Mouse (Mus musculus) forebrain, embryonic 11.5 days (tissue): ENCODE measurements at regions not wholly inside any gene's neighbourhood (a gene's known extent, or its start where the extent isn't known, plus 50 kb on each side); places are given as distances from the start of the nearest gene placed in this dataset.

Source experiments
- ATAC-seq: fragments of 200-750 bp; cut with Nextera tagmentation; replicated peaks from 2 replicates; pipeline ENCODE4 v1.8.0; 2017; ENCODE audit warnings: moderate TSS enrichment; ENCODE audit not compliant: low FRiP score
- DNase-seq: peaks from one replicate; pipeline ENCODE4 v3.0.0-alpha.2; 2017; ENCODE audit warnings: low spot score
- H3K27ac ChIP-seq: fragments of 300-500 bp; sonication (generic); 2 replicates; pipeline ENCODE4 v1.5.1; 2014; ENCODE audit warnings: low read depth, low read length
- H3K27me3 ChIP-seq: fragments of 300-500 bp; sonication (generic); 2 replicates; pipeline ENCODE4 v1.6.1; 2014; ENCODE audit warnings: mild to moderate bottlenecking, low read length, mixed read lengths; ENCODE audit not compliant: control insufficient read depth, insufficient read depth
- H3K36me3 ChIP-seq: fragments of 300-500 bp; sonication (generic); 2 replicates; pipeline ENCODE4 v1.6.1; 2014; ENCODE audit warnings: mild to moderate bottlenecking, low read length, moderate library complexity, mixed read lengths; ENCODE audit not compliant: control insufficient read depth, insufficient read depth
- H3K4me1 ChIP-seq: fragments of 300-500 bp; sonication (generic); replicated peaks from 2 replicates; pipeline ENCODE4 v1.6.1; 2014; ENCODE audit warnings: low read length, mixed read lengths; ENCODE audit not compliant: control insufficient read depth, insufficient read depth
- H3K4me2 ChIP-seq: fragments of 300-500 bp; sonication (generic); 2 replicates; pipeline ENCODE4 v1.6.1; 2014; ENCODE audit warnings: low read depth, mild to moderate bottlenecking, low read length, moderate library complexity, mixed read lengths; ENCODE audit not compliant: severe bottlenecking
- H3K4me3 ChIP-seq: fragments of 300-500 bp; sonication (generic); 2 replicates; pipeline ENCODE4 v1.5.1; 2014; ENCODE audit warnings: low read depth, low read length
- H3K9ac ChIP-seq: fragments of 300-500 bp; sonication (generic); 2 replicates; pipeline ENCODE4 v1.6.1; 2014; ENCODE audit warnings: low read length
- H3K9me3 ChIP-seq: fragments of 300-500 bp; sonication (generic); 2 replicates; pipeline ENCODE4 v1.6.1; 2016; ENCODE audit warnings: low read length, mixed read lengths; ENCODE audit not compliant: control insufficient read depth
- WGBS: fragments of 180-500 bp; shearing (Covaris S2); extraction: QIAGEN DNeasy Blood & Tissue Kit; methylation state at CpG from one replicate; pipeline ENCODE4 v1.1.7; 2014; 5-methylcytosine and 5-hydroxymethylcytosine counted together

- ATAC-seq (no peak), DNase-seq (no peak)
- Histone ChIP-seq H3K27ac (no peak overlapping the region), H3K27me3 (no peaks in the 10 kb centered on the region), H3K4me1 (0 out of 2 replicates have a peak, but pooled peaks cover 2% of the 10 kb centered on the region), H3K36me3 (no peaks in the 10 kb centered on the region), H3K4me2 (no peak overlapping the region), H3K9me3 (no peaks in the 10 kb centered on the region), H3K9ac (no peak overlapping the region), H3K4me3 (no peak overlapping the region)
Measured at GRCm38 (mm10) chr14:15971306-15971705, 277.8 kb upstream of the Ngly1 start.

GRCm38 (mm10) chr14:15977366-15977765, 271.7 kb upstream of the Ngly1 start:
- H3K9ac ChIP-seq: no peak overlapping the region
- H3K36me3 ChIP-seq: no peaks in the 10 kb centered on the region
- H3K27ac ChIP-seq: no peak overlapping the region
- 100% methylated on average over 1 of the region's 1 CpGs for WGBS
- DNase-seq: no peak
- no peak for ATAC-seq
- H3K4me3 ChIP-seq: no peak overlapping the region
- H3K27me3 ChIP-seq: no peaks in the 10 kb centered on the region
- no peaks in the 10 kb centered on the region for H3K4me1 ChIP-seq
- H3K4me2 ChIP-seq: no peak overlapping the region
- no peaks in the 10 kb centered on the region for H3K9me3 ChIP-seq

- H3K9me3 ChIP-seq: no peaks in the 10 kb centered on the region
- H3K4me2 ChIP-seq: no peak overlapping the region
- H3K9ac ChIP-seq: no peak overlapping the region
- 0% methylated on average over 1 of the region's 1 CpGs for WGBS
- ATAC-seq: peak; percentile 92
- H3K4me3 ChIP-seq: no peak overlapping the region
- no peaks in the 10 kb centered on the region for H3K4me1 ChIP-seq
- no peak overlapping the region for H3K27ac ChIP-seq
- DNase-seq: peak; percentile 49
- no peaks in the 10 kb centered on the region for H3K27me3 ChIP-seq
- no peaks in the 10 kb centered on the region for H3K36me3 ChIP-seq
Measured at GRCm38 (mm10) chr14:15978329-15978728, 270.8 kb upstream of the Ngly1 start.

GRCm38 (mm10) chr14:16005409-16005808, 243.7 kb upstream of the Ngly1 start:
- Histone ChIP-seq H3K9ac (no peak overlapping the region), H3K9me3 (no peaks in the 10 kb centered on the region), H3K4me2 (no peak overlapping the region), H3K4me3 (no peak overlapping the region), H3K27me3 (no peaks in the 10 kb centered on the region), H3K4me1 (no peaks in the 10 kb centered on the region), H3K36me3 (no peaks in the 10 kb centered on the region), H3K27ac (no peak overlapping the region)
- ATAC-seq (0 out of 2 replicates have a peak, but pooled peaks have one; percentile 36), DNase-seq (no peak)
- 77% methylated on average over 1 of the region's 1 CpGs for WGBS

- Histone ChIP-seq H3K9me3 (no peaks in the 10 kb centered on the region), H3K27ac (no peak overlapping the region), H3K36me3 (no peaks in the 10 kb centered on the region), H3K4me3 (no peak overlapping the region), H3K4me1 (no peaks in the 10 kb centered on the region), H3K4me2 (no peak overlapping the region), H3K27me3 (no peaks in the 10 kb centered on the region), H3K9ac (no peak overlapping the region)
- 95% methylated on average over 2 of the region's 2 CpGs for WGBS
- ATAC-seq (no peak), DNase-seq (no peak)
Measured at GRCm38 (mm10) chr14:16006968-16007367, 242.1 kb upstream of the Ngly1 start.

GRCm38 (mm10) chr14:16009778-16010177, 239.3 kb upstream of the Ngly1 start:
- Histone ChIP-seq H3K27ac (no peak overlapping the region), H3K4me1 (no peaks in the 10 kb centered on the region), H3K9ac (no peak overlapping the region), H3K36me3 (no peaks in the 10 kb centered on the region), H3K27me3 (no peaks in the 10 kb centered on the region), H3K4me2 (no peak overlapping the region), H3K4me3 (no peak overlapping the region), H3K9me3 (no peaks in the 10 kb centered on the region)
- DNase-seq (no peak), ATAC-seq (no peak)

GRCm38 (mm10) chr14:16023853-16024252, 225.2 kb upstream of the Ngly1 start:
- Histone ChIP-seq H3K9ac (no peak overlapping the region), H3K36me3 (no peaks in the 10 kb centered on the region), H3K4me2 (no peak overlapping the region), H3K9me3 (no peaks in the 10 kb centered on the region), H3K27ac (no peak overlapping the region), H3K27me3 (no peaks in the 10 kb centered on the region), H3K4me1 (no peaks in the 10 kb centered on the region), H3K4me3 (no peak overlapping the region)
- DNase-seq (no peak), ATAC-seq (no peak)

- Histone ChIP-seq H3K27ac (no peak overlapping the region), H3K4me1 (no peaks in the 10 kb centered on the region), H3K9me3 (no peaks in the 10 kb centered on the region), H3K27me3 (no peaks in the 10 kb centered on the region), H3K4me3 (no peak overlapping the region), H3K4me2 (no peak overlapping the region), H3K9ac (no peak overlapping the region), H3K36me3 (no peaks in the 10 kb centered on the region)
- DNase-seq (no peak), ATAC-seq (no peak)
Measured at GRCm38 (mm10) chr14:16037771-16038170, 211.3 kb upstream of the Ngly1 start.

- Histone ChIP-seq H3K4me1 (no peaks in the 10 kb centered on the region), H3K36me3 (no peaks in the 10 kb centered on the region), H3K4me2 (no peak overlapping the region), H3K4me3 (no peak overlapping the region), H3K9ac (no peak overlapping the region), H3K9me3 (no peaks in the 10 kb centered on the region), H3K27ac (no peak overlapping the region), H3K27me3 (no peaks in the 10 kb centered on the region)
- DNase-seq: no peak
- 58% methylated on average over 1 of the region's 1 CpGs for WGBS
- no peak for ATAC-seq
Measured at GRCm38 (mm10) chr14:16038336-16038735, 210.7 kb upstream of the Ngly1 start.
